Mouse (Mus musculus) cerebellum, adult 2 months (tissue): Measurements from ENCODE around the gene Gm39115. TPM values are rescaled to one million over a fixed set of nuclear protein-coding genes. Genes with fewer than 3 reads are reported as not detected.
A peak's percentile ranks its signal among the peaks of the same experiment; 100 is the strongest.

Source experiments
- DNase-seq, 2 experiments: peaks; one replicate each; pipeline ENCODE4 v3.0.0; 2021
- H3K27ac ChIP-seq: fragments of 200-500 bp; 2 replicates; pipeline ENCODE4 v1.5.1; 2012; ENCODE audit warnings: low read length, control low read depth, inconsistent platforms; ENCODE audit not compliant: insufficient read depth
- H3K27me3 ChIP-seq: fragments of 200-500 bp; 2 replicates; pipeline ENCODE4 v1.6.1; 2012; ENCODE audit warnings: inconsistent platforms, mild to moderate bottlenecking, low read length, moderate library complexity; ENCODE audit not compliant: control insufficient read depth, insufficient read depth
- H3K4me1 ChIP-seq: fragments of 200-500 bp; 2 replicates; pipeline ENCODE4 v1.6.1; 2011; ENCODE audit warnings: low read length; ENCODE audit not compliant: control insufficient read depth, insufficient read depth
- H3K4me3 ChIP-seq: fragments of 200-500 bp; replicated peaks from 2 replicates; pipeline ENCODE3; 2011; ENCODE audit warnings: mild to moderate bottlenecking, low read depth, low read length, control low read depth; ENCODE audit not compliant: insufficient read depth
- CTCF ChIP-seq: fragments of 200-500 bp; IDR thresholded peaks from 2 replicates; pipeline ENCODE4 v1.5.1; 2011; ENCODE audit warnings: low read depth, mild to moderate bottlenecking, control low read depth, low read length, moderate library complexity, borderline replicate concordance; ENCODE audit not compliant: insufficient read depth
- POLR2A ChIP-seq: fragments of 200-500 bp; IDR thresholded peaks from 2 replicates; pipeline ENCODE4 v1.6.1; 2011; ENCODE audit warnings: low read length, control low read depth, borderline replicate concordance; ENCODE audit not compliant: insufficient read depth
- WGBS: fragments of 180-500 bp; shearing (Covaris S2); methylation state at CpG from one replicate; pipeline ENCODE4 v1.1.7; 2018; 5-methylcytosine and 5-hydroxymethylcytosine counted together
- polyA plus RNA-seq: library from polyadenylated mRNA; depleted of rRNA; stranded (reverse); fragments of >200 nt; gene quantifications from 2 replicates; pipeline ENCODE4 v1.2.3, GENCODE M21; 2012

Gm39115 gene
- polyA plus RNA-seq, 1 experiment, result not detected

GRCm38 (mm10) chr7:142094301-142095143 lies 41.3 kb downstream of the Gm39115 start:
- Histone ChIP-seq H3K27me3 (no peaks in the 10 kb centered on the region), H3K4me3 (peak overlapping the region; percentile 89), H3K4me1 (peaks cover 33% of the 10 kb centered on the region), H3K27ac (peak overlapping the region; percentile 98)
- TF ChIP-seq CTCF (no peak), POLR2A (peak; percentile 41; the same call in 1 of the 2 replicates)
- DNase-seq, result peak; percentile 84 to 87
- under 1% methylated on average over 89 of the region's 89 CpGs for WGBS

GRCm38 (mm10) chr7:142093696-142094240 lies 42.1 kb downstream of the Gm39115 start:
- WGBS, result 3% methylated on average over 6 of the region's 6 CpGs
- peak overlapping the region; percentile 89 for H3K4me3 ChIP-seq
- TF ChIP-seq POLR2A, result no peak
- TF ChIP-seq CTCF, result no peak
- DNase-seq, result peak in 1 of 2 experiments; percentile 36
- no peaks in the 10 kb centered on the region for H3K27me3 ChIP-seq
- peaks cover 39% of the 10 kb centered on the region for H3K4me1 ChIP-seq
- H3K27ac ChIP-seq, result peak overlapping the region; percentile 98

GRCm38 (mm10) chr7:142092991-142093390 lies 42.8 kb downstream of the Gm39115 start:
- DNase-seq, result peak; percentile 28 to 38
- H3K4me3 ChIP-seq, result peak overlapping the region; percentile 89

GRCm38 (mm10) chr7:142091848-142092247 lies 44.0 kb downstream of the Gm39115 start:
- WGBS, result 3% methylated on average over 4 of the region's 4 CpGs
- TF ChIP-seq CTCF (no peak), POLR2A (no peak)
- peak in 1 of 2 experiments; percentile 37 for DNase-seq
- Histone ChIP-seq H3K27ac (no peak overlapping the region), H3K4me3 (peak overlapping the region; percentile 89), H3K4me1 (peaks cover 43% of the 10 kb centered on the region), H3K27me3 (no peaks in the 10 kb centered on the region)

More at GRCm38 (mm10) chr7:142092991-142093390, 42.8 kb downstream of the Gm39115 start:
- Histone ChIP-seq H3K27ac (no peak overlapping the region; the same call in 1 of the 2 replicates), H3K4me1 (peaks cover 46% of the 10 kb centered on the region), H3K27me3 (no peaks in the 10 kb centered on the region)
- 12% methylated on average over 1 of the region's 1 CpGs for WGBS
- TF ChIP-seq POLR2A (no peak), CTCF (no peak)

- H3K4me3 ChIP-seq, result no peak overlapping the region
- TF ChIP-seq POLR2A (no peak), CTCF (no peak)
- DNase-seq, result peak; percentile 47 to 55
- H3K4me1 ChIP-seq, result peaks cover 54% of the 10 kb centered on the region
- H3K27ac ChIP-seq, result peak overlapping the region; percentile 36
- H3K27me3 ChIP-seq, result no peaks in the 10 kb centered on the region
- WGBS, result 10% methylated on average over 17 of the region's 17 CpGs
Measured at GRCm38 (mm10) chr7:142089648-142090447, 46.0 kb downstream of the Gm39115 start.

DNA sequence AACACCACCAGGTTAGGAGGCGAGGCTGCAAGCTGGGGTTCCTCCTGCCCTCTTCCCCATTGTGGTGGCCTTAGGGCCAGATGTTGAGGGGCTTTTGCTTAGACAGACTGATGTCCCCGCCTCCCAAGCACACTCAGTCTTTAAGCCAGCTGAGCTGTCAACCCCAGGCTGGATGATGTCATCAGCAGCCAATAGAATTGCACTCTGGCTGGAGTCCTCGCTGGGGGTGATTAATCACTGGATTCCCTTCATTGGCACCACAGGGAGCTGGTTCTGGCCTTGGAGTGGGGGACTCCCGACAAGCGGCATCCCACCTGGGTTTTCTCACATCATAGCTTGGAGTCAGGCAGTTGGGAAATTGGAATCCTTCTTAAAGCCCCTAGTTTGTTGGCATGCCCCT lies 46.9 kb downstream of the Gm39115 start:
- Histone ChIP-seq H3K27me3 (no peaks in the 10 kb centered on the region), H3K4me3 (no peak overlapping the region), H3K4me1 (peaks cover 63% of the 10 kb centered on the region), H3K27ac (0 out of 2 replicates have a peak overlapping the region, but pooled peaks have one; percentile 36)
- WGBS, result 9% methylated on average over 5 of the region's 5 CpGs
- no peak for TF ChIP-seq POLR2A
- no peak for TF ChIP-seq CTCF
- peak; percentile 54 to 64 for DNase-seq

GRCm38 (mm10) chr7:142087069-142087652 lies 48.7 kb downstream of the Gm39115 start:
- Histone ChIP-seq H3K27ac (no peak overlapping the region), H3K4me1 (peaks cover 72% of the 10 kb centered on the region), H3K27me3 (no peaks in the 10 kb centered on the region), H3K4me3 (no peak overlapping the region)
- TF ChIP-seq CTCF (no peak), POLR2A (no peak)
- DNase-seq, result no peak
- 56% methylated on average over 1 of the region's 1 CpGs for WGBS
